Mouse (Mus musculus): ENCODE measurements around the gene Mcoln2. TPM values are rescaled to one million over a fixed set of nuclear protein-coding genes. Genes with fewer than 3 reads are reported as not detected.
A peak's percentile ranks its signal among the peaks of the same experiment; 100 is the strongest.

Mcoln2 gene
- total RNA-seq, 1 experiment: 0.40 TPM

DNA sequence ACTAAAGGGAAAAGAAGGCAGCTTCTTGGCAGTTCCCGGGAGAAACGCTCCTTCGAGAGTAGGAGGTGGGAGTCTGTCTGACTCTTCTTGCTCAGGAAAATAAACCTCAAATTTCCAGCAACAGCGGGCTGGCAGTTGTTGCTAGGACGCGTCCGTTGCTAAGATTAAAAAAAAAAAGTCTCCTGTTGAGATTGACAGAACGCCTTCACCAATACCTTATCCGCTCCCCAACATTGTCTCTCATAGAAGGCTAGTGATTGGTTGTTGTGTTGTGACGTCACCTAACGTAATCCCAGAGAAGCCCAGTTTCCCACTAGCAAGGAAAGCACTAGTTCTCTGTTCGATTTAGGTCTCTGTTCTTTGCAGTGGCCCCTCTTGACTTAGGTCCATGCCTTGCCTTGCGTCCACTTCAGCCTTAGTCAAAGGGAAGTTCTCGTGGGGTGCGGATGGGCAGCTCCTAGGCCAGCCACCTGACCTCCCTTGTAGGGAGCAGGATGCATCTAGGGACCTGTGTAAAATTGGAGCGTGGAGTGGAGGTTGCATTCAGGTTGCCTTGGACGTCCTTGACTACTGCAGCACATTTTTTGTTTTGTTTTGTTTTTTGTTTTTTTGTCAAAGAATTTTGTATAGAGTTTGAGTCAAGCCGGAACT, 41.6 kb upstream of the Mcoln2 start, which contains the start of gene Wdr63:
Gene Wdr63 (minus strand): TSS at position 210 of the 651 bp plus-strand sequence.
- Histone ChIP-seq H3K4me3 (ENCODE audit: insufficient read depth in 1 of 2, low read depth in 1 of 2, low read length in 2 of 2, poor library complexity in 1 of 2, severe bottlenecking in 1 of 2) (peak within 1 kb of the TSS; percentile 7 to 69; a peak in 3 of 4 replicates), H3K9me3 (ENCODE audit: control insufficient read depth, insufficient read depth, low read depth, low read length) (no peaks in the 10 kb centered on the region), H3K4me1 (ENCODE audit: control insufficient read depth in 2 of 2, insufficient read depth in 2 of 2, low read length in 2 of 2, poor library complexity in 1 of 2) (no peaks in the 10 kb centered on the region), H3K36me3 (ENCODE audit: control insufficient read depth, insufficient read depth, low read length, poor library complexity, severe bottlenecking) (no peaks in the 10 kb centered on the region), H3K27ac (ENCODE audit: insufficient read depth, low read depth, low read length, poor library complexity, severe bottlenecking) (no peak within 1 kb of the TSS), H3K9ac (ENCODE audit: insufficient read depth, low read depth, low read length, poor library complexity, severe bottlenecking) (no peak within 1 kb of the TSS)
- peak; percentile 98 for TF ChIP-seq ZNF384 (IDR thresholded peaks at IDR 0.05; ENCODE audit: low read depth, low read length)
- peak; percentile 60 for TF ChIP-seq CHD2 (IDR thresholded peaks at IDR 0.05; ENCODE audit: low read depth, low read length)
- no peak for TF ChIP-seq ZC3H11A (IDR thresholded peaks at IDR 0.05; ENCODE audit: borderline replicate concordance, low read depth, low read length)
- no peak for TF ChIP-seq MAFK (IDR thresholded peaks at IDR 0.05; ENCODE audit: insufficient read depth, low read depth, low read length)
- no peak for TF ChIP-seq HCFC1 (IDR thresholded peaks at IDR 0.05; ENCODE audit: borderline replicate concordance, insufficient read depth, low read length)
- in situ Hi-C loops (cut with MboI; ENCODE audit: low sequenced_read_pairs in 2 of 2, unreplicated experiment in 2 of 2): no loop called here
- peak; percentile 68 for DNase-seq (ENCODE audit: low read depth, low spot score)

DNA sequence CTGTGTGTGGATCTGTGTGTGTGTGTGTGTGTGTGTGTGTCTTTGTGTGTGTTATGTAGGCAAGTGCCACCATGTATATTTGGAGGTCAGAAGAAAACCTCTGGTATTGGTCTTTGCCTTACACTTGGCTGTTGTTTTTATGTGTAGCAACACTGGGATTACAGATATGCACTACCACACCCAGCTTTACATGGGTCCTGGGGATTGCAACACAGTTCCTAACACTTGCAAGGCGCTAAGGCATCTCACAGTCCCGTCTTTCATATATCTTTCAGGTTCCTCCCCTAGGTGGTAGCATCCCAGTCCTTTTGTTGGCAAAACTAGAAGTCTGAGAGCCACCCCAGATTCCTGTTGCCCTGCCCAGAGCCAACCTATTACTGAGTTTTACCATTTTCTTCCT, 40.7 kb upstream of the Mcoln2 start:
- Histone ChIP-seq H3K36me3 (ENCODE audit: control insufficient read depth, insufficient read depth, low read length, poor library complexity, severe bottlenecking) (no peaks in the 10 kb centered on the region), H3K9ac (ENCODE audit: insufficient read depth, low read depth, low read length, poor library complexity, severe bottlenecking) (no peak overlapping the region), H3K4me1 (ENCODE audit: control insufficient read depth in 2 of 2, insufficient read depth in 2 of 2, low read length in 2 of 2, poor library complexity in 1 of 2) (no peaks in the 10 kb centered on the region), H3K27ac (ENCODE audit: insufficient read depth, low read depth, low read length, poor library complexity, severe bottlenecking) (no peak overlapping the region), H3K9me3 (ENCODE audit: control insufficient read depth, insufficient read depth, low read depth, low read length) (no peaks in the 10 kb centered on the region), H3K4me3 (ENCODE audit: insufficient read depth in 1 of 2, low read depth in 1 of 2, low read length in 2 of 2, poor library complexity in 1 of 2, severe bottlenecking in 1 of 2) (no peak overlapping the region)
- TF ChIP-seq HCFC1 (IDR thresholded peaks at IDR 0.05; ENCODE audit: borderline replicate concordance, insufficient read depth, low read length) (no peak), ZNF384 (IDR thresholded peaks at IDR 0.05; ENCODE audit: low read depth, low read length) (no peak), MAFK (IDR thresholded peaks at IDR 0.05; ENCODE audit: insufficient read depth, low read depth, low read length) (no peak)
- in situ Hi-C loops (cut with MboI; ENCODE audit: low sequenced_read_pairs in 2 of 2, unreplicated experiment in 2 of 2): no loop called here
- DNase-seq (ENCODE audit: low read depth, low spot score): no peak

DNA sequence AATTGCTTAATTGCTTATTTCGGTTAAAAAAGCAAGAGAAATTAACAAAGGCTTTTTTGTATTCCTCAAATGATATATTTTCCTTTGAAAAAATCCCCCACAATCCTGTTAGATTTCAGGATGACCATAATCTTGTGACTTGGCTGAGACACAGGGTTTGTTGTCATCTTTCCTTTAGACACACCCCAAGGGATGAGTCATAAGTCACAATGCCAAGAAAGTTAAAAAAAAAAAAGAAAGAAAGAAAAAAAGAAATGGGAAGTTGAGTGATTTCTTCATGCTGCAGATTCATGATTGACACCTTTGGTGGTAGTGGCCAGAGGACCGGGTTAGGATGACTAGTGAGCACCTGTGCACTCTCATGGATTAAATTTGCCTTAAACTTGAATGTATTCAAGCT, 39.3 kb upstream of the Mcoln2 start:
- H3K4me3 ChIP-seq (ENCODE audit: insufficient read depth in 1 of 2, low read depth in 1 of 2, low read length in 2 of 2, poor library complexity in 1 of 2, severe bottlenecking in 1 of 2): no peak overlapping the region
- DNase-seq (ENCODE audit: low read depth, low spot score): no peak
- in situ Hi-C loops (cut with MboI; ENCODE audit: low sequenced_read_pairs in 2 of 2, unreplicated experiment in 2 of 2): no loop called here
- no peaks in the 10 kb centered on the region for H3K4me1 ChIP-seq (ENCODE audit: control insufficient read depth in 2 of 2, insufficient read depth in 2 of 2, low read length in 2 of 2, poor library complexity in 1 of 2)
- no peaks in the 10 kb centered on the region for H3K9me3 ChIP-seq (ENCODE audit: control insufficient read depth, insufficient read depth, low read depth, low read length)
- no peaks in the 10 kb centered on the region for H3K36me3 ChIP-seq (ENCODE audit: control insufficient read depth, insufficient read depth, low read length, poor library complexity, severe bottlenecking)
- TF ChIP-seq CHD2 (IDR thresholded peaks at IDR 0.05; ENCODE audit: low read depth, low read length): no peak
- TF ChIP-seq ZC3H11A (IDR thresholded peaks at IDR 0.05; ENCODE audit: borderline replicate concordance, low read depth, low read length): no peak
- TF ChIP-seq MAFK (IDR thresholded peaks at IDR 0.05; ENCODE audit: insufficient read depth, low read depth, low read length): no peak
- TF ChIP-seq HCFC1 (IDR thresholded peaks at IDR 0.05; ENCODE audit: borderline replicate concordance, insufficient read depth, low read length): no peak
- TF ChIP-seq ZNF384 (IDR thresholded peaks at IDR 0.05; ENCODE audit: low read depth, low read length): no peak
- H3K27ac ChIP-seq (ENCODE audit: insufficient read depth, low read depth, low read length, poor library complexity, severe bottlenecking): no peak overlapping the region
- H3K9ac ChIP-seq (ENCODE audit: insufficient read depth, low read depth, low read length, poor library complexity, severe bottlenecking): no peak overlapping the region

DNA sequence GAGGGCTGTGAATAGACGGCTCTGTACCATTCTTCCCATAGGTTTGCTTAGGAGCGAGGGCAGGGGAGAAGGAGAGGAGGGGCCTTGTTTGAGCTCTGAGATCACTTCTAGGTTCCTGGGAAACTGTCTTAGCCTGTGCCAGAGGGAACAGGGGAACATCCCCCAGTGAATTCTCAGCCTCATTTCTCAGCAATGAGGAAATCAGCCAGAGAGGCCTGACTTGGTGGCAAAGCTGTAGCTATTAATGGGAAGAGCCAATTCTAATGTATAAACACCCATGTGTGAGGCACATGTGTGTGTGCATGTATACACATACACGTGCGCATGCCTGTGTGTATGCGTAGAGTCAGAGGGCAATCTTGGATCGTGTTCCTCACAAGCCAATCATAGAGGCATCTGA, 38.7 kb upstream of the Mcoln2 start:
- no peak for TF ChIP-seq HCFC1 (IDR thresholded peaks at IDR 0.05; ENCODE audit: borderline replicate concordance, insufficient read depth, low read length)
- no peak for TF ChIP-seq MAFK (IDR thresholded peaks at IDR 0.05; ENCODE audit: insufficient read depth, low read depth, low read length)
- TF ChIP-seq ZNF384 (IDR thresholded peaks at IDR 0.05; ENCODE audit: low read depth, low read length): no peak
- no peak for TF ChIP-seq CHD2 (IDR thresholded peaks at IDR 0.05; ENCODE audit: low read depth, low read length)
- TF ChIP-seq ZC3H11A (IDR thresholded peaks at IDR 0.05; ENCODE audit: borderline replicate concordance, low read depth, low read length): no peak
- DNase-seq (ENCODE audit: low read depth, low spot score): no peak

More for the DNA sequence above, 38.7 kb upstream of the Mcoln2 start:
- no peaks in the 10 kb centered on the region for H3K9me3 ChIP-seq (ENCODE audit: control insufficient read depth, insufficient read depth, low read depth, low read length)
- no peaks in the 10 kb centered on the region for H3K4me1 ChIP-seq (ENCODE audit: control insufficient read depth in 2 of 2, insufficient read depth in 2 of 2, low read length in 2 of 2, poor library complexity in 1 of 2)
- in situ Hi-C loops (cut with MboI; ENCODE audit: low sequenced_read_pairs in 2 of 2, unreplicated experiment in 2 of 2): no loop called here
- H3K36me3 ChIP-seq (ENCODE audit: control insufficient read depth, insufficient read depth, low read length, poor library complexity, severe bottlenecking): no peaks in the 10 kb centered on the region
- H3K4me3 ChIP-seq (ENCODE audit: insufficient read depth in 1 of 2, low read depth in 1 of 2, low read length in 2 of 2, poor library complexity in 1 of 2, severe bottlenecking in 1 of 2): no peak overlapping the region
- H3K27ac ChIP-seq (ENCODE audit: insufficient read depth, low read depth, low read length, poor library complexity, severe bottlenecking): no peak overlapping the region
- no peak overlapping the region for H3K9ac ChIP-seq (ENCODE audit: insufficient read depth, low read depth, low read length, poor library complexity, severe bottlenecking)
